Mouse (Mus musculus): ENCODE measurements around the gene Rnf113a2.

Gene Rnf113a2

DNA sequence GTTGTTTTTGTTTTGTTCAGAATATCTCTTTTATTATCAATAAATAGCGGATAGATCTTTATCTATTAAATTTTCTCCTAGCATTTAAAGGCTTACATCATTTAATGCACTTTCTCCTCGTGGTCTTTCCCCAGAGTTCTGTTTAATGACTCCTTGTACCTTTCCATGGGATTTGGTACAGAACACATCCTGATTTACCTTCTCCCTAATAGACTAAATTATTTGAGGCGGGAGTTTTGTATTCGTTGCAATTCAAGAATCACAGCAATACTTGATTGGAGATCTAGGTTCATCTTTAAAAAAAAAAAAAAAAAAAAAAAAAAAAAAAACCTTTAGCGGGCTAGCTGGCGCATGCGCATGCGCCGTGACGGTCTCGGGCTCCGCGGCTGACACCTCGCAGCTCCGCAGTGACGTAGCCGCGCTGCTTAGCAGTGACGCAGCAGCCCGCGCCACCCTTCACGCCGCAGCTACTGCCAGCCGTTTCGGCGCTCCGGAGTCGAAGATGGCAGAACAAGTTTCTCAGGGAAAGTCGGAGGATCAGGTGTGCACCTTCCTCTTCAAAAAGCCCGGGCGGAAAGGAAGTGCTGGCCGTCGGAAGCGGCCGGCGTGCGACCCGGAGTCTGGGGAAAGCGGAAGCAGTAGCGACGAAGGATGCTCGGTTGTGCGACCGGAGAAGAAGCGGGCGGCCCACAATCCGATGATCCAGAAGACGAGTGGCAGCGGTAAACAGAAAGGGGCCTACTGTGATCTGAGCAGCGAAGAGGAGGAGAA lies at the start of gene Rnf113a2:
Gene Rnf113a2 (plus strand): TSS at position 363 of the 771 bp plus-strand sequence.
- no peak for DNase-seq (ENCODE audit: extremely low read depth, insufficient read length, low spot score)

DNA sequence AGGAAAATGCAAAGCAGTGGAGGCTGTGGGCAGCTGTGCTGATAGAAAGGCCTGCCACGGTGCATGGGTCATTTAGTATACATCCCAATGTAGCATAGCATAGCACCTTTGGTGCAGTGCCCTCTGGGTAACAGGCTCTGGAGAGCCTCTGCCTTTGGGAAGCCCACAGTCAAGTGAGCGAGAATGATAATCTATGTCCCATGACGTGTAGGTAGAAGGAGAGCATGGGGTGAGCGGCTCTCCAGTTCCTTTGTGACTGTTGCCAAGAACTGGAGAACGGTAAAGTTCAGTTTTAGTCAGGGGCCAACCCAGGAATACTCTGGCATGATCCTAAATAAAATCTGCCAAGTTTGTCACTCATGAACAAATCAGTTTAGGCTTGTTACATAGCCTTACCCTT lies 45.3 kb upstream of the Rnf113a2 start:
- DNase-seq (ENCODE audit: extremely low read depth, insufficient read length, low spot score) = no peak

DNA sequence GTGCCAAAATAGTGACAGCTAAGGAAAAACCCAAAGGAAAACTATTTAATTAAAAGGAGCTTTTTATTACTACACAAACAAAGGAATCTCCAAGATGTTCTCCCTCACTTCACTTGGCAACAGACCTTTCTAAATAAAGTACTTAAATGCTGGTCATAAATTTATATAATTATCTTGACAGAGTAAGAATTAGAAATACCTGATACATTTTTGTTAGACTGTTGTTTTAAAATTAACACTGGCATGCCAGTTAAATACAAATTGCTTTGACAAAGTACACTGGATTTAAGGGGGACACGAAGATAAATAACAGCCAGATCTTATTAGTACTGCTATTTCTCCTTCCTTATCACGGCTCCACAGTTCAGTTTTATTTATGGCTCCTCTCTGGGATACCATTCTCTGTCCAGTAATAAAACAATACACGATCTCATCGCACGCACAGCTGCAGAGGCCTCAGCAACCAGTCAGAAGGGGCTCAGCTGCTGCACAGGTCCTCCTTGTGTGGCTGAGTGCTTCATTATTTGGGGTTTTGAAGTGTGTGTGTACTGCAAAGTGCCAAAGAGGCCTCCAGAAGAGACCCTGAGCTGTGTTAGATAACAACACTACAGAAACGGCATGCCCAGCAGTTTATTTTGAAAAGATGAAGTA lies 43.0 kb upstream of the Rnf113a2 start:
- DNase-seq (ENCODE audit: extremely low read depth, insufficient read length, low spot score) = no peak

DNA sequence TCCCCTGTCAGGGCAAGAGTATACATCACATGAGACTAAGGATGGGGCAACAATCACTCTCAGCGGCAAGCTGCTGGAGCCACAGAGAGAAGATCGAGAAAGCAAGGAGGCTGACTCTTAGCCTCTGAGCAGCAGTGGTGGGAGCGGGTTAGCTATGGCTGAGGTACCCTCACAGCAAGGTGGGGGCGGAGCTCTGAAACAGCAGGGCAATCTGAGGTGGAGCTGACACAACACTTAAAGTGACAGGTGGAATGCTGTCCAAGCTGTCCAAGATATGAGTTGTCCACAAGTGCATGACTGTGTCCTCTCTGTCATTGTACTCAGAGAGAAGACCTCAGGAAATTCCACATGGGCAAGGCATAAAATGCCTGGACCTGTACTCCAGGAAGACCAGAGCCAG lies 34.6 kb upstream of the Rnf113a2 start:
- DNase-seq (ENCODE audit: extremely low read depth, insufficient read length, low spot score) = no peak

DNA sequence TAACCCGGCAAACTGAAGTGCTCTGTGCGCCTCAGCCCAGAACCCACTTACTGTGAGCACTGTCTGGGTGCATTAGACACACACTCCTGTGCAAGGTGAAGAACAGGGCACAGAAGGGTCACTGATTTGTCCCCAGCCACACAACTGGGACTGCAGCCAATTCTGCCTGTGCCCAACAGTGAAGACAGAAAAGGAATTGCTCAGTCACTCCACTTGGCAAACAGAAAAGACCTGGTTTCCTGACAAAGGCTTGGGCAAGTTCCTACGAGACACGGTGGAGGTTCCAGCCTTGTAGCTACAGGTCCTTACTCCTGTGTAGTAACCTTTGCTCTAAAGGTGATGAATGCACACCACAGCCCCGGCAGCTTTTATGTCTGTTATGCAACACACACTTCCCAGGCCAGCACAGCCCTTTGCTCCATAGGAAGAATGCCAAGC lies 32.3 kb upstream of the Rnf113a2 start:
- DNase-seq (ENCODE audit: extremely low read depth, insufficient read length, low spot score) = no peak

DNA sequence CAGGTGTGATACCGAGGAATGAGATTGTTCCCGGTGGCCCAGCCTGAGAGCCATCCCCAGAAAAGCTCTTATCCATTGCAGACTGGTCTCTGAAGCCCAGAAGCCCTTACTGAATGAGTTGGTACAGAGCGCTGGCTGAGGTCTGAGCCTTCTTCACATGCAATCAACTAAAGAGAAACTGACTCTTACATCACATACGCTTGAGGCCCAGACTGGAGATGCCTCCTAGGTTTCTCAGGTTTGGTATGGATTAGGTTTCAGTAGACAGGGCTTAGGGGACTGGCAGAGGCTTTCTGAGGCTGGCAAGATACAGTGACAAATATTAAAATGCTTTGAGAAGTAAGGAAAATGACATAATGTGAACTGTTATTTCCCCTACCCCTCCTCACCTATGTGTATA lies 31.6 kb upstream of the Rnf113a2 start:
- DNase-seq (ENCODE audit: extremely low read depth, insufficient read length, low spot score) = no peak

DNA sequence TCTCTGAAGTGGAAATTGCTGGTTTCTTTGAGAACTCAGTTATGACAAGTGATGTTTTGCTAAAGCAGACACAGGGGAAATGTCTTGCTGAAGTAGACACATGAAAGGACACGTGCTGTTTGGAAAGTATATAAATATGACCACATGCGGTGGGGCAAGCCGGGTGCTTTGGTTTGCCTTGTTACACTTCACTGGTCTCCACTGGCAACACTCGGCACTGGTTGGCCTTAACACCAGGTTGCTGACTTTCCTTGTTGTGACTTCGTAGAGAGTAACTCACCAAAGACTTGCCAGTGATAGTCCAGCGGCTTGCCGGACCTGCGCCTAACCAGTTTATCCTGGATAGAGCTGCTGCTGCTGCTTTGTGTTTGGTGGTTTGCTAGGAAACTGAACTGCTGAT lies 28.9 kb upstream of the Rnf113a2 start:
- no peak for DNase-seq (ENCODE audit: extremely low read depth, insufficient read length, low spot score)

DNA sequence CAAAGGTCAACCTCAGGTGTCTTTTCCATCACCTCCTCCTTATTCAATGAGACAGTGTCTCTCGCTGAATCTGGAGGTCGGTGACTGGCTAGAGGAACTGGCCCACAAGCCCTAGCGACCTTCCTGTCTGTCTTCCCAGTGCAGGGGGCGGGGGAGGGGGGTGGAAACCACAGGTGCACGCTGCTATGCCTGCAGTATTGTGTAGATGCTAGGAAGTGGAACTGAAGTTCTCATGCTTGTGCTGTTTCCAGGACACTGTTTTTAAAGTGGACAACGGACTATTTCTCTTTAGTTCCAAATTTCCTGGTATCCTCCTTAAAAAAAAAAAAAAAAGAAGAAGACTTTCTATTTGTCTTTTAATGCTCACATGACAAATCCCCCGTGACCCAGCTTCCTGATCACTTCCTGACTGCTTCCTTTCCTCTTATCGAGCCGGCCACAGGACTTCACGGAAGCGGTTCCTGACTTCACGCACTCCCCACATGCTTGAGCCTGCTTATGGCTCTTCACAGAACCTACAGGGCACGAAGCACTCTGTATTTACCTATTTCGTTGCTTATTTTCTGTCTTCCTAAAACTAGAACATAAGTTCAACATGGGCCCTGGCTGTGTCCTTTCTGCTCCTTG lies 28.1 kb upstream of the Rnf113a2 start:
- no peak for DNase-seq (ENCODE audit: extremely low read depth, insufficient read length, low spot score)

DNA sequence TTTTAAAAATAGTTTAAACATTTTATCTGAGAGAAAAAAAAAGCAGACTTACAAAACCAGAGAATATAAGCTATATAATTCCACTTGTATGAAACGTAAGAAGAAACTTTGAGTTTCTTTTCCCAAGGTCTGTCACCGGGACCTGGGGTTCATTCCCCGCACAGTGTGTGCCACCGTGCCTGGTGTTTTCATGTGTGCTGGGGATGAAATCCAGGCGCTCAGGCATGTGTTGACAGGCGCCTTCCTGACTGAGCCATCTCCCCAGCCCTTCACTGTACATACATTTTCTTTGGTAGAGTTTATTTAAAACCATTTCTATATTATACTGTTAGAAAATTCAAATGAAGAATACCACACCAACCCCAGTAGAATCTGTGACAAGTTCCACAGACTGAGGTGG lies 26.7 kb upstream of the Rnf113a2 start:
- DNase-seq (ENCODE audit: extremely low read depth, insufficient read length, low spot score) = no peak

DNA sequence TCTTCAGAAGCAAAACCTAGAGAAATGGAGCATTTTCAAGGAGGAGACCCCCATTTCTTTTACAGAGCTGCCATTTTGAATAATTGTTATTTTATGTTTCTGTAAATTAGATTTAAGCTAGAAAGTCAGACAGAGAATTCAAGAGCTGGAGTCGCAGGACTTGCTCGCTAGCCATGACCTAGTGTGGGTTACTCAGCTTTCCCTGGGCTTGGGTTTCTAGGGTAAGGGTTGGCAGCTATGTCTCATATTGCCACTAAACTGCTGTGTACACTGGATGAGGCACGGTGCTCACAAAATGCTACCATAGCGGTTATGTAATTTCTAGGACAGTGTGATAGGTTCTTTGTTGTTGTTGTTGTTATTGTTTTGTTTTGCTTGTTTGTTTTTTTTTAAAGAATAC lies 24.3 kb upstream of the Rnf113a2 start:
- no peak for DNase-seq (ENCODE audit: extremely low read depth, insufficient read length, low spot score)

DNA sequence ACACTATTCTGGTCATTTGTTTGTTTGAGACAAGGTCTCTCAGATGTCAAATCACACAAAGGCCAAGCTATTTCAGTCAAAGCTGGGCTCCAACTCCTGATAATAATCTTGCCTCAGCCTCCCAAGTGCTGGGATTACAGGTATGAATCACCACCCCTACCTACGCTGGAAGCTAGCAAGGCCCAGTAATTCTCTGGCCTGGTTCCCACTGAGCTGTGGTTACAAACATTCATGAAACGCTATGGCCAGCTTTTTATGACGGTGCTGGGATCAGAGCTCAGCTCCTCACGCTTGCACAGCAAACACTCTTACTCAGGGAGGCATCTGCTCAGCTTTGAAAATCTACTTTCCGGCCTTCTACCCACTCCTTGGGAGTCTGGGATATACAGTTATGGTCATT lies 23.1 kb upstream of the Rnf113a2 start:
- peak; percentile 15 for DNase-seq (ENCODE audit: extremely low read depth, insufficient read length, low spot score)

DNA sequence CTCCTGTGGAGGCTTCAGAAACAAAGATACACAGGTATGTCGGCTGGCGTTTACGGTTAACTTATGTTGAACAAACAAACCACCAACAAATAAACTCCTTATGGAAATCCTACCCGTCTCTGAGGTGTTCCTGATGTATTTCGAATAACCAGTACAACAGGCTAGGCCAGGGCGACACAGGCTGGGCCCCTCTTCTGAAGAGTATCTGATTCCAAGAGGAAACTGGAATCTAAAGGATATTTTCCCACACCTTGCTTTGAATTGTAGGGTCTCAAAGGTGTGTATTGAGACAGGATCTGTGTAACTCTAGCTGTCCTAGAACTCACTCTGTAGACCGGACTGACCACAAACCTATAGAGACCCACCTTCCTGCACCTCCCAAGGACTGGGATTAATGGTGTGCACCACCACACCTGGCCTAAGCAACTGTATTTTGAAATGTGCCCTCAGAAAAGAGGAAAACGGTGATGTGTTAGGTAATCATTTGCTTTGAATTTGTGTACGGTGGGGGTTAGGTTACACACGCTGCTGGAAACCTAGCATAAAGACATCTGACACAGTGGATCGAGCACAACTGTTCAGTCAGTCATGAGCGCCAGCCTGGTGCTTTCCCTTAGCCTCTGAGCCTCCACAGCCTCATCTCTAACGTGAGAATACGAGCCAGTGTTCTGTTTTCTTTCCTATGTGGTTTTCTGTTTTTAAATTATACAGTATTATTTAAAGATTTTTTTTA lies 19.9 kb upstream of the Rnf113a2 start:
- DNase-seq (ENCODE audit: extremely low read depth, insufficient read length, low spot score) = no peak

DNA sequence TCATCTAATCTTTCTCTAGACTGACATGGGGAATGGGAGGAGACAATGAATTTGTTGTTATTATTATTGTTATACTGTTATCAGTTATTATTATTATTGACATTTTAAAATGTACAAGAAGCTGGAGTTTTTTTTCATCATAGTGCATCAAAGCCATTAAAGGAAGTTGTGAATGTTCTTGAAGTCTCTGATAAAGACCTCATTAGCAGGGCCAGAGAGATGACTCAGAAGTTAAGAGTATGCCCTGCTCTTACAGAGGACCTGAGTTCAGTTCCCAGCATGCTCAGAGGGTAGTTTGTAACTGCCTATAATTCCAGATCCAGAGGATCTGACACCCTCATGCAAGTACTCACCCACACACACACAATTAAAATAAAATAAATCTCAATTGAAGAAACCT lies 19.3 kb upstream of the Rnf113a2 start:
- no peak for DNase-seq (ENCODE audit: extremely low read depth, insufficient read length, low spot score)

DNA sequence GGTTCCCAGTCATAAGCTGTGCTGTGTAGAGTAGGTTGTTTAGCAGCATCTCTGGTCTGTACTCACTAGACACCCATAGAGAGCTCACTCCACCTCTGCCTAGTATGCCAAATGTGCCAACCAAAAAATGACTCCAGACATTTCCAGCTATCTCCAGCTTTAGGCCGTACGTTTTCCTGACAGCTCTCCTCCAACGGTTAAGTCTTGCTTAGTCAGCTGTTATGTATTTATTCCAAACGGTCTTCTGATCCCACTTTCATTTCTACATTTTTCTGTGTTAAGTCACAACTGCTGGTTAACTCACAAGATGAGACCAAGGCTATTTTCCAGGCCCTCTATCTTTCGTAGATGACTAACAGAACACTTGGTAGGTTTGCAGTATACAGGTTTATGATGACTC lies 18.4 kb upstream of the Rnf113a2 start:
- no peak for DNase-seq (ENCODE audit: extremely low read depth, insufficient read length, low spot score)

DNA sequence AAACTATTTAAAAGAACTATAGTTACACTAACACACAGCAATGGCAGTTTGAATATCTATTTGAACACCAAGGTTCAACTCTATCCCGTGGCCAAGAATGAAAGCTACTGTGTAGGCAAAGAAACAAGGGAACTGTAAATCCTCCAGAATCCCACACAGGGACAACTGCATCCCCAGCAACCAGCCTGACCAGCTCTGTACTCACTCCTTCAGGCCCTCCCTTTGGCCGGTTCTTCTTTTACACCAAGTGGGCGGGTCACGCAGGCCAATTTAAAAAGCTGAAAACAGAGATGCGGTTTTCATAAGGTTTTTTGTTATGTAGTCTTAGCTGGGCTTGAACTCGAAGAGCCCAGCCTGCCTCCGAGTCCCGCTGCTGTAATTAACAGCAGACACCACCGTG lies 17.9 kb upstream of the Rnf113a2 start:
- no peak for DNase-seq (ENCODE audit: extremely low read depth, insufficient read length, low spot score)

DNA sequence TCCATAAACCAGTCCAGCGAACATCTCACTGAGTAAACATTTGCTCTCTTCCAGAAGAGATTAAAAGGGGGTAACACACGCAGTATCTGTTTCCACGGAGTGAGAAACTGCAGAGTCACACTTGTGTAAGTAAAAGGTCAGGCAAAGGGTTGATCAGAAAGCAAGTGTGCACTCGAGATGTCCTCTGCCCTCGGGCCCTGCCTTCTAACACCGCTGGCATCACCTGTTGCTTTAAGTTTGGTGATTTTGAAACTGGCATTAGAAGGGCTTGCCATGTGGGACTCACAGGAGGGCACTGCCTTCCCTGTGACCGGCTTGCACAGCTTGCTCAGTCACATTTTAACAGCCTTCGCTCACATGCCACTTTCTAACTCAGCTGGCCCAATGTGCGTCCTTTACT lies 17.3 kb upstream of the Rnf113a2 start:
- no peak for DNase-seq (ENCODE audit: extremely low read depth, insufficient read length, low spot score)

DNA sequence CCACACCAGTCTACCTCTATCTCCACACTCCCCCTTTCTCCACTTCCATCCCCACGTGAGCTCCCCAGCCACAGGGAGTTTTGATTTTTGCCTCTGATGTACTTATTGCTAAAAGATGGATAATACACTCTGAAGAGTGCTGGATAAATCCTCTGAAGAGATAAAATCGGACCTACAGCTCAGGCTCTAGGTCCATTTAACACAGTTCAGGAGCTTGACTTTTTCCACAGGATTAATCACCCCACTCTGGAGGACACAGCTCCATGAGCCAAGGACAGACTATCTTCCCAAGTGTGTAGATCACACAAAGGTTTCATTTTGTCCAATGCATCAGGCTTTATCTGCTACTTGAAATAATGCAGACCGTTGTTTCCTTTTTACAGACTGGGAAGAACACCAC lies 16.9 kb upstream of the Rnf113a2 start:
- DNase-seq (ENCODE audit: extremely low read depth, insufficient read length, low spot score) = no peak

DNA sequence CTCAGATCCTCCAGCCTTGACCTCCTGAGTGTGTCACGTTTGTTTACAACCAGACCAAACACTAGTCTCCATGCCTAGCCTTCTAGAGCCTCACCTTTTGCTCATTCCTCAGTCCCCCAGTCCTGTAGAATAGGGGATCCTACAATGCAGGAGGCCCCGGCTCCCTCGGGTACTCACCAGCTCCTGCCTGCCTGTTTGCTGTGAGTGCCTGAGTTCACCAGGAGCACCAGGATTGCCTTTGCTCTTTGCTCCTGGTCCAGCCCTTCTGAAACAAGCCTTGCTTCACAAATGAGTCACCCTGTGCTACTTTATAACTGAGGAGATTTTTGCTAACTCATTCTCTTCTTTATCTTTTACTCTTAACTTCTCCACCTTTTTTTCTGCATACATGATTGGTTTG lies 16.3 kb upstream of the Rnf113a2 start:
- DNase-seq (ENCODE audit: extremely low read depth, insufficient read length, low spot score) = no peak

DNA sequence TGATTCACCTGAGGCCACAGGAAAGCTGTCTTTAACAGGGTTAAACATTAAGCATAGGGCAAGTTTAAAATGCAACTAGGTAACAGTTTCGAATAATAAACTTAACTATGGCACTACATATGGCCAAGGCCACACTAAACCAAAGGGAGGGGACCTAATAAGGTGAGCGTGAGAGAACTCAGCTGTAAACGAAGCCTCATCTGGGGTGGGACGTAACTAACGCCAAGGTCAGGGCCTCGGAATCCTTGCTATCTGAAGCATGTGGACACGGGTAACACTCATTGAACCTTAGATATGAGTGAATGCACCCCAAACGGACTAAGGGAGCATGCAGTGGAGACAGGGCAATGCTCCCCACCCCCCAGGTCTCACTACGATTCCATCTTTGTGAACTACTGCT lies 14.1 kb upstream of the Rnf113a2 start:
- no peak for DNase-seq (ENCODE audit: extremely low read depth, insufficient read length, low spot score)

DNA sequence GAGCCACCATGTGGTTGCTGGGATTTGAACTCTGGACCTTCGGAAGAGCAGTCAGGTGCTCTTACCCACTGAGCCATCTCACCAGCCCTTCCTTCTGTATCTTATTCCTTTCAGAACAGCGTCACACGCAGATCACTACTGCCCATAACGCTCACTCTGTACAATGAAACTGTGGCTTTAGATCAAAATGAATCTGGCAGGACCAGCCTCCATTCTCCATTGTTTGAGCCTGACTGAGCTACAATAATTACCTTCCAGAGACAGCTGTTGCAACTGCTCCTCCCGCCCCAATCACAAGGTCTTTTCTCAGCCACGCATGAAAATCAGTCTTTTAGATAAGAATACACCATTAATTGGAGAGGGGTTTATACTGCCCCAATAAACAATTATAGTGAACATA lies 12.5 kb upstream of the Rnf113a2 start:
- no peak for DNase-seq (ENCODE audit: extremely low read depth, insufficient read length, low spot score)

DNA sequence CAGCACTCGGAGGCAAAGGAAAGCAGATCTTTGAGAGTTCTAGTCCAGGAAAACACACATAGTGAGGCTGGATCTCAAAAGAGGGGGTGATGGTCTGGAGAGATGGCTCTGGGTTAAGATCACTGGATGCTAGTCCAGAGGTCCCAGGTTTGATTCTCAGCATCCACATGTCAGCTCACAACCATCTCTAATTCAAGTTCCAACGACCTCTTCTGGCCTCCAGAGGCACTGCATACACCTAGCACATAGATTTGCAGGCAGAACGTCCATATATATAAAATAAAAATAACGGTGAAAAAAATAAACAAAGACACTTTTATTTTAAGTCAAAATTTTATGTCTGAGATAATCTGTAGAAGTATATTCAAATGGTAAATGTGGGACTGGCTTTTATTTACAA lies 9.7 kb upstream of the Rnf113a2 start:
- DNase-seq (ENCODE audit: extremely low read depth, insufficient read length, low spot score) = no peak
